Mouse (Mus musculus) erythroblast, embryonic 14.5 days (primary cell): ENCODE results near the gene A930009A15Rik.

ENCODE experiments used
- GATA1 ChIP-seq: IDR thresholded peaks from 2 replicates; pipeline ENCODE4 v1.6.1; 2012; ENCODE audit warnings: low read length, inconsistent platforms, mixed read lengths
- TAL1 ChIP-seq: IDR thresholded peaks from 3 replicates; pipeline ENCODE4 v1.6.1; 2012; ENCODE audit warnings: low read length, inconsistent platforms, mixed read lengths

DNA sequence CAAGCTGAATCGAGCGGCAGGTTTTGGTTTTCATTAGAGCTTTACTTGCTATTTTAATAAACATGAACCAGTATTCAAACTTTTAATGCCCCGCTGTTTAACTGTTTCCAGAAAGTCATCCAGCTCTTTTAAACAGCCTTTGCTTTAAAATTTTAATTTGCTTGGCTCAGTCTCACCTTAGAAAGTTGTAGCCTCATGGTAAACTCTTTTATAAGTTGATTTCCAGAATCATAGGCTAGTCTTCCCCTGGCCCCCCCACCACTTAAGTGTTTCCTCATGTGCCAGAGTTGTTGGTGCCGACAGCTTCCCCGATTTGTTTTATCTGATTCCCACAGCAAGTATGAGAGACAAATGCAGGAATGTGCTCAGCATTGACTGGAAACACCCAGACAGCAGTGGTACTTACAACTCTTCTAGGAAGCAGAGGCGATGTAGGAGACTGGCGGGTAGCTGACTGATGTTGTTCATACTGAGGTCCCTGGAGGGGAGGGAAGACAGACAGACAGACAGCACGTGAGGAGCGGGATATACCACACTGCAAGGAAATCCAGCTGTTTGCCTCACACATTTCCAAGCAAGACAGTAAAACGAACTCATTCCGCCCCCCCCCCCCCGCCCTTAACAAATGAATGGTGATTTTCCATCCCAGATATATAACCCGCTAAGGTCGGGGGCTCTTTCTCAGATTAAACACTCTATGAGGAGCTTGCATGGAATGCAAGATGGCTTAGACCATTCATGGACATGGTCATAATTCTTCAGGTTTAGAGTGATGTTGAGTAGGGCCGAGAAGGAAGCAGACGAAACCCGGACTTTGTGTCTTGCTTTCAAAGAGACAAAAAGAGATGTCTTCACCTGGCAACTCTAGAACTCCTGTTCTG lies 49.3 kb upstream of the A930009A15Rik start:
- TF ChIP-seq TAL1 (no peak), GATA1 (no peak)
